Mouse (Mus musculus): ENCODE results near the gene Nol8. TPM values are rescaled to one million over a fixed set of nuclear protein-coding genes. Genes with fewer than 3 reads are reported as not detected.

The Nol8 gene
- polyA plus RNA-seq, 1 experiment from 2014 or later = 24.6 TPM

GRCm38 (mm10) chr13:49653180-49653541 lies 283 bp downstream of the Nol8 start:
- Histone ChIP-seq H3K4me1 (ENCODE audit: control insufficient read depth, insufficient read depth, low read length) (no peaks in the 10 kb centered on the region), H3K4me3 (ENCODE audit: low read depth, low read length) (peak overlapping the region; percentile 78), H3K27me3 (ENCODE audit: control insufficient read depth, insufficient read depth, low read length) (no peaks in the 10 kb centered on the region), H3K4me2 (ENCODE audit: low read depth, low read length) (peak overlapping the region; percentile 75), H3K27ac (replicated peaks; ENCODE audit: low read depth, low read length) (no peak overlapping the region), H3K36me3 (replicated peaks; ENCODE audit: control insufficient read depth, insufficient read depth, low read depth, low read length) (no peaks in the 10 kb centered on the region; the same call in 1 of the 2 replicates), H3K9ac (replicated peaks; ENCODE audit: low read length) (peak overlapping the region; percentile 58), H3K9me3 (replicated peaks; ENCODE audit: control insufficient read depth, low read length) (no peaks in the 10 kb centered on the region)
- DNase-seq (ENCODE audit: low spot score) = no peak
- under 1% methylated on average over 16 of the region's 16 CpGs for WGBS
- ATAC-seq (replicated peaks; ENCODE audit: insufficient number of reproducible peaks, low FRiP score, low TSS enrichment, low read depth) = peak; percentile 72

DNA sequence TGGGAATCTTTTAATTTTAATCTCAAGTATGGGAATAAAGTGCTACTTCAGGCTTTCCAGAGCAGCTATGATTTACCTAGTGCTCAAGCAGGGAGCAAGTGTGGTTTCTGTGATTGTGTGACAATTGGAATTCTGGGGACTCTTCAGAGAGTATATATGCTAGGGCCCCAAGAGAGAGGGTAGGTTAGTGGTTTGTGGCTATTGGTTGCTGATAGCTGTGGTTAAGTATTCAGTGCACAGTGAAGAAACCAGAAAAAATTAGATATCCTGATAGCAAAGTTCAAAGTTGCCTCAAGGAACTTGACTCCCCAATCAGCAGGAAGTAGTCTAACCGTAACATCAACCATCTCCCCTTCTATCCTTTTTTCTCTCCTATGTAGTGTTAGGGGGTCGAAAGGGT lies 24.9 kb downstream of the Nol8 start:
- H3K4me1 ChIP-seq (ENCODE audit: control insufficient read depth, insufficient read depth, low read length) = no peaks in the 10 kb centered on the region
- no peak overlapping the region for H3K4me3 ChIP-seq (ENCODE audit: low read depth, low read length)
- no peaks in the 10 kb centered on the region for H3K9me3 ChIP-seq (replicated peaks; ENCODE audit: control insufficient read depth, low read length)
- H3K27me3 ChIP-seq (ENCODE audit: control insufficient read depth, insufficient read depth, low read length) = no peaks in the 10 kb centered on the region
- H3K9ac ChIP-seq (replicated peaks; ENCODE audit: low read length) = no peak overlapping the region
- ATAC-seq (replicated peaks; ENCODE audit: insufficient number of reproducible peaks, low FRiP score, low TSS enrichment, low read depth) (no peak), DNase-seq (ENCODE audit: low spot score) (no peak)
- H3K36me3 ChIP-seq (replicated peaks; ENCODE audit: control insufficient read depth, insufficient read depth, low read depth, low read length) = no peaks in the 10 kb centered on the region
- WGBS = 96% methylated on average over 2 of the region's 2 CpGs
- no peak overlapping the region for H3K4me2 ChIP-seq (ENCODE audit: low read depth, low read length)
- no peak overlapping the region for H3K27ac ChIP-seq (replicated peaks; ENCODE audit: low read depth, low read length)

DNA sequence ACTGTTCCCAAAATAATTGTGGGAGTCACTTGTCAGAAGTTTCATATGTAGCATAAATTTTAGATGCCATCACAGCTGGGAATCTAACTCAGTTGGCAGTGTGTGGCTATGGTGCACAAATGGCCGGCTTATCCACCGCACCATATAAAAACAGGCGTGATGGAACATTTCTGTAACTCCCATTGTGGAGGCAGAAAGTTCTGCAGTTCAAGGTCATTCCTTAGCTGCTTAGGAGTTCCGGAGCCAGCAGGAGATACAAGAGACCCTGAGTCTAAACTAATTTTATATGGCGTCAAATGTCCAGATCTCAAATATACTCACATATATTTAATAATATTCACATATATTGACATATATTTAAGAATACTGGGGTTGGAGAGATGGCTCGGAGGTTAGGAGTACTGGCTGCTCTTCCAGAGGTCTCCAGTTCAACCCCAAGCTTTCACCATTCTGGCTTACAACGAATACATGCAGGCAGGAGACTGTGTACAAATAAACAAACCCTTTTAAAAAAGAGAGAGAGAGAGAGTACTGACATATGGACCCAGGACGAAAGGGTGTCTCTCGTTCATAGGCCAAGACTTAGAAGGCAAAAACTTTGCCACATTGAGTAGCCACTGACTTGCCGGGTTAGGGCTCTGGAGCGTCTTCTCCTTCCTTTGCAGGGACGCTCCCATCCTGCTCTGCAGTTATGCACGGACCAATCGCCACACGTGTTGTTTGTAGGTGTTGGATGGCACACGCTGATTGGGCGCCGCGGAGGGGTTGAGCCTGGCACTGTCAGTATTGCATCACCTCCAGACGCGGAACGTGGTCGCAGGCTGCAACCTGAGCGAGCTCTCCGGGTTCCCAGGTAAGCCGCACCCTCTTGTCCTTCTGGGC lies 28.7 kb downstream of the Nol8 start, which contains the start of gene Iars:
Gene Iars, plus strand, starts transcription at position 750 of the 882 bp plus-strand sequence.
- H3K27me3 ChIP-seq (ENCODE audit: control insufficient read depth, insufficient read depth, low read length) = no peaks in the 10 kb centered on the region
- WGBS = 6% methylated on average over 26 of the region's 26 CpGs
- H3K9me3 ChIP-seq (replicated peaks; ENCODE audit: control insufficient read depth, low read length) = no peaks in the 10 kb centered on the region
- H3K4me2 ChIP-seq (ENCODE audit: low read depth, low read length) = peak within 1 kb of the TSS; percentile 80
- no peak within 1 kb of the TSS for H3K27ac ChIP-seq (replicated peaks; ENCODE audit: low read depth, low read length)
- peak within 1 kb of the TSS; percentile 84 for H3K4me3 ChIP-seq (ENCODE audit: low read depth, low read length)
- no peaks in the 10 kb centered on the region for H3K36me3 ChIP-seq (replicated peaks; ENCODE audit: control insufficient read depth, insufficient read depth, low read depth, low read length)
- H3K9ac ChIP-seq (replicated peaks; ENCODE audit: low read length) = peak within 1 kb of the TSS; percentile 84
- peak; percentile 99 for DNase-seq (ENCODE audit: low spot score)
- no peaks in the 10 kb centered on the region for H3K4me1 ChIP-seq (ENCODE audit: control insufficient read depth, insufficient read depth, low read length)
- ATAC-seq (replicated peaks; ENCODE audit: insufficient number of reproducible peaks, low FRiP score, low TSS enrichment, low read depth) = peak; percentile 100

DNA sequence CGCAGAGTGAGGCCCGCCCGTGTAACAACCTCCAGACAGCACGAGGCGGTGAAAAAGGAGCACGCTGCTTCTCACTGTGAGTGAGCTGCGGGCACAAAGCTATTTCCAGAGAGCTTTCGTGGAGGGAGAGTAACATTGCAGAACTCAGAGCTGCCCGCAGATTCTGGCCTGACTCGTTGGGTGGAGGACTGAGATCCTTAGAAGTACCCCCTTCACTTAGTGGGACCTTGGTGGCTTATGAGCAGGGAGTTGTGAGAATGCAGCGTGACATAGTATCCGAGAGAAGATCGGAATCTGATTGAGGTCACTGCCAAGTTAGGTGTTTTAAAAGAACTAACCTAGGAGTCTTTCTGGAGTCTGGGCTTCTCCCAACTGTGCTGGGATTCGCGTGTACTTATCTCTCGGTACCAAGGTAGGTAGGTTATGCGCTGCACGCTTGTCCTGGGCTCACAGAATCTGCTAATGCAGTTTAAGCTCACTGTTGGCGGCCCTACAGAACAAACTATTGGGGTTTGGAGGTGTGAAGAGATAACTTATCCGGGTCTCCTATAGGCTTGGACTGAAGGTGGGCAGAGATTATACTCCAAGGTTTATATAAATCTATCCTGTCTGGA lies 29.5 kb downstream of the Nol8 start:
- H3K36me3 ChIP-seq (replicated peaks; ENCODE audit: control insufficient read depth, insufficient read depth, low read depth, low read length) = no peaks in the 10 kb centered on the region
- H3K4me3 ChIP-seq (ENCODE audit: low read depth, low read length) = peak overlapping the region; percentile 84
- DNase-seq (ENCODE audit: low spot score) (peak; percentile 1), ATAC-seq (replicated peaks; ENCODE audit: insufficient number of reproducible peaks, low FRiP score, low TSS enrichment, low read depth) (peak; percentile 20; the same call in 1 of the 2 replicates)
- no peaks in the 10 kb centered on the region for H3K27me3 ChIP-seq (ENCODE audit: control insufficient read depth, insufficient read depth, low read length)
- no peak overlapping the region for H3K27ac ChIP-seq (replicated peaks; ENCODE audit: low read depth, low read length)
- peak overlapping the region; percentile 80 for H3K4me2 ChIP-seq (ENCODE audit: low read depth, low read length)
- peak overlapping the region; percentile 84 for H3K9ac ChIP-seq (replicated peaks; ENCODE audit: low read length)
- H3K4me1 ChIP-seq (ENCODE audit: control insufficient read depth, insufficient read depth, low read length) = no peaks in the 10 kb centered on the region
- under 1% methylated on average over 20 of the region's 20 CpGs for WGBS
- H3K9me3 ChIP-seq (replicated peaks; ENCODE audit: control insufficient read depth, low read length) = no peaks in the 10 kb centered on the region

DNA sequence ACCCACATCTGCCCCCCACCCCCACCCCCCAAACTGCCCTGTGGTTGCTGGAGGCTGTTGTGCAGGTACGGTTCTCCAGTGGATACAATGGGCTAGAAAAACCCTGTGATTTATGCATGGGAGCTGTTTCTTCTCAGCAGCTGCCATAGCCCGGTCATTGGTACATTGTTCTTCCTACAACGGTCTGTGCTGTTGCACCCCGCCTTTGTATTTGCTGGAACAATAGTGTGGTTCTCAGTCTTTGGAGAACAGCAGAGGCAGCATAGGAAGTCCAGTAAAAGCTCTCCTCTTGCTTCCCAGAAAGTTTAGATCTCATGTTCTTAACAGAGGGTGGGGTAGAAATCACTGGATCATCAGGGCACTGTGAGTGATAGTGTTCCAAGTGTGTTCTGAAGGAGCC lies 31.4 kb downstream of the Nol8 start:
- Histone ChIP-seq H3K4me3 (ENCODE audit: low read depth, low read length) (no peak overlapping the region), H3K27ac (replicated peaks; ENCODE audit: low read depth, low read length) (no peak overlapping the region)

DNA sequence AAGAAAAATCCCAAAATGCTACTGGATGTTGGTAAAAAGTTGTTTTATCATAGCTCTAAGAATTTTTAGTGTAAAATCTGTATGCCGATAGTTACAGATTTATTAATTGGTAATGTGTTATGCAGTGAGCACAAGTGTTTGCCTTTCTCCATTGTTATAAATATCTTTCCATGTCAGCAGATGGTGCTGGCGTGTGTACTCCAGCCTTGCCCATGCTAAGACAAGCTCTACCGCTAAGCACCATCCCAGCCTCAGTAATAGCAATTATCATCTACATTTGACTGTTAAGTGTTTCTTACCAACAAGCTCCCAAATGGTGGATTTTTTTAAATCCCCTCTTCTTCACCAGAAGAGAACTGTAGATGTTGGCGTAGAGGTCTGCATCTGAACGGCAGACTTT lies 38.2 kb downstream of the Nol8 start:
- Histone ChIP-seq H3K27ac (replicated peaks; ENCODE audit: low read depth, low read length) (no peak overlapping the region), H3K9ac (replicated peaks; ENCODE audit: low read length) (no peak overlapping the region), H3K4me2 (ENCODE audit: low read depth, low read length) (no peak overlapping the region), H3K4me3 (ENCODE audit: low read depth, low read length) (no peak overlapping the region), H3K9me3 (replicated peaks; ENCODE audit: control insufficient read depth, low read length) (no peaks in the 10 kb centered on the region), H3K4me1 (ENCODE audit: control insufficient read depth, insufficient read depth, low read length) (no peaks in the 10 kb centered on the region), H3K27me3 (ENCODE audit: control insufficient read depth, insufficient read depth, low read length) (no peaks in the 10 kb centered on the region), H3K36me3 (replicated peaks; ENCODE audit: control insufficient read depth, insufficient read depth, low read depth, low read length) (no peaks in the 10 kb centered on the region; the same call in none of the 2 replicates)
- DNase-seq (ENCODE audit: low spot score) (no peak), ATAC-seq (replicated peaks; ENCODE audit: insufficient number of reproducible peaks, low FRiP score, low TSS enrichment, low read depth) (no peak)
- WGBS = 94% methylated on average over 5 of the region's 5 CpGs

More for the DNA sequence above, 31.4 kb downstream of the Nol8 start:
- no peak for DNase-seq (ENCODE audit: low spot score)
- no peaks in the 10 kb centered on the region; the same call in none of the 2 replicates for H3K36me3 ChIP-seq (replicated peaks; ENCODE audit: control insufficient read depth, insufficient read depth, low read depth, low read length)
- no peak for ATAC-seq (replicated peaks; ENCODE audit: insufficient number of reproducible peaks, low FRiP score, low TSS enrichment, low read depth)
- H3K9ac ChIP-seq (replicated peaks; ENCODE audit: low read length) = no peak overlapping the region
- H3K27me3 ChIP-seq (ENCODE audit: control insufficient read depth, insufficient read depth, low read length) = no peaks in the 10 kb centered on the region
- WGBS = 82% methylated on average over 4 of the region's 4 CpGs
- H3K9me3 ChIP-seq (replicated peaks; ENCODE audit: control insufficient read depth, low read length) = no peaks in the 10 kb centered on the region
- H3K4me2 ChIP-seq (ENCODE audit: low read depth, low read length) = no peak overlapping the region
- no peaks in the 10 kb centered on the region for H3K4me1 ChIP-seq (ENCODE audit: control insufficient read depth, insufficient read depth, low read length)

GRCm38 (mm10) chr13:49703216-49703779 lies 50.4 kb downstream of the Nol8 start:
- no peak for DNase-seq (ENCODE audit: low spot score)
- ATAC-seq (replicated peaks; ENCODE audit: insufficient number of reproducible peaks, low FRiP score, low TSS enrichment, low read depth) = no peak
- H3K4me2 ChIP-seq (ENCODE audit: low read depth, low read length) = no peak overlapping the region
- no peaks in the 10 kb centered on the region for H3K9me3 ChIP-seq (replicated peaks; ENCODE audit: control insufficient read depth, low read length)
- no peak overlapping the region for H3K4me3 ChIP-seq (ENCODE audit: low read depth, low read length)
- H3K9ac ChIP-seq (replicated peaks; ENCODE audit: low read length) = no peak overlapping the region
- peaks cover 5% of the 10 kb centered on the region; the same call in 1 of the 2 replicates for H3K36me3 ChIP-seq (replicated peaks; ENCODE audit: control insufficient read depth, insufficient read depth, low read depth, low read length)
- 93% methylated on average over 11 of the region's 11 CpGs for WGBS
- H3K27me3 ChIP-seq (ENCODE audit: control insufficient read depth, insufficient read depth, low read length) = no peaks in the 10 kb centered on the region
- no peak overlapping the region for H3K27ac ChIP-seq (replicated peaks; ENCODE audit: low read depth, low read length)
- H3K4me1 ChIP-seq (ENCODE audit: control insufficient read depth, insufficient read depth, low read length) = no peaks in the 10 kb centered on the region
